Mouse (Mus musculus): ENCODE measurements around the gene Mettl26.
A peak's percentile ranks its signal among the peaks of the same experiment; 100 is the strongest.

The Mettl26 gene

DNA sequence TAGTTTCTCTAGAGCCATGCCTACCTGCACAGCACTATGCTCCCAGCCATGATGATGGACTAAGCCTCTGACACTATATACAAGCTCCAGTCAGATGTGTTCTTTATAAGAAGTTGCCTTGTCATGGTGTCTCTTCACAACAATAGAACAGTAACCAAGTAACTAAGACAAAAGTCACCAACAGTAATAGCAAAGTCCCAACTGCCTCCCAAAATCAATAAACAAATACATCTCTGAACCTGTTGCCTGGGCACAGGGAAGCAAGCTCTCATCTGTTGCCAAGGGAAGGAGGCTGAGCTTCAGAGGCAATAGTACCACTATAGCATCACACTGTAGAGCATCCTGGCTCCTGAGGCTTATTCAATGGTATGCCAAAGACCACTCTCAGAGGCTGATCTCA, 11.9 kb downstream of the Mettl26 start:
- no peak for DNase-seq

DNA sequence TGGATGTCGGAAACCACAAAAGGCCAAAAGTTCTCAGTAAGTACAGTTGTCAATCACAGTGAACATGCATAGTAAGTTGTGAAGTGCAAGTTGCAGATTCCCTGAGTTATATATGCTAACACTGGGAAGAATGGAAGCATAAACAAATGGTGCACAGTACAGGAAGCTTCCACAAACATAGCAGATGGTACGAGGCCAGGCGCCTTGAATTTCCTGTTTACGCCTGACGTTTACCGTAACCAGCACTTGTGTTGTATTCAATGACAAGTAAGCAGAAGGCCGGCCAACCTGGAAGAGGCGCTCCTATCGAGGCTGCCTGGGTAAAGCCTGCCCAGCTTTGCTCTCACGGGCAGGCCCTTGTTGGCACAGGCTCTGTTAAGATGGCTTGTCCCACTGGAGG, 12.6 kb downstream of the Mettl26 start:
- DNase-seq, result no peak

- no peak for DNase-seq
These were observed 14.0 kb downstream of the Mettl26 start for GRCm38 (mm10) chr17:25888837-25889236.

GRCm38 (mm10) chr17:25893975-25894617, 19.2 kb downstream of the Mettl26 start:
- peak; percentile 65 to 66 for DNase-seq

DNA sequence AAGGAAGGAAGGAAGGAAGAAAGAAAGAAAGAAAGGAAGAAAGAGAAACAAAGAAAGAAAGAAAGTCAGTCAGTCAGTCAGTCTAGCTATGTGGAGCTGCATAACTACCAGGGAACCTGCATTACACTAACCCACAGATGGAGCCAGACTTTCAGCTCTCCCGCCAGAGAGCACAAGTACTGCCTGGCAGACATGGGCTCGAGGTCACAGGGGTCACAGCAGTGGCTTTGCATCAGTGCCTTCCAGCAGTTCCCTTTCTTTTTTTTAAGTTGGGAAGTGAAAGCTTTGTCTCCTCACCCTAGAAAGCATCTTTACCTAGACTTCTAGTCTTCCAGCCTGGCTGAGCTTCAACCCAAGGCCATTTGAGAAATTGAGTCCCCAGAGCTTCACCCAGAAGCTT, 20.5 kb downstream of the Mettl26 start:
- DNase-seq, result no peak

- DNase-seq, result no peak
These were observed 21.0 kb downstream of the Mettl26 start for GRCm38 (mm10) chr17:25895891-25896290.

DNA sequence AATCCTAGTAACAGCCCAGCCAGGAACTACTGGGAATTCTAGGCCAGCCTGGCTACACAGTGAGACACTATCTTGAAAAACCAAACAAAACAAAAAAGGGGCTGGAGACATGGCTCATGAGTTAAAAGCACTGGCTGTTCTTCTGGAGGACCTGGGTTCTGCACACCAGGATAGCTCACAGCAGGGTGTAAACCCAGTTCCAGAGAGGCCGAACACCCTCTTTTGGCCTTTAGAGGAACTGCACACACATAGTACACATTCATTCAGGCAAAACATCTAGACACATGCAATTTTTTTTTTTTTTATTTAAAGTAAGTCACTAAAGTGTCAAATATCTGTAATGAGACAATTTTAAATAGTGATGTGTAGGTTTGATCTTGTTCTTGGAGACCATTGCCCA, 25.3 kb downstream of the Mettl26 start:
- no peak for DNase-seq

DNA sequence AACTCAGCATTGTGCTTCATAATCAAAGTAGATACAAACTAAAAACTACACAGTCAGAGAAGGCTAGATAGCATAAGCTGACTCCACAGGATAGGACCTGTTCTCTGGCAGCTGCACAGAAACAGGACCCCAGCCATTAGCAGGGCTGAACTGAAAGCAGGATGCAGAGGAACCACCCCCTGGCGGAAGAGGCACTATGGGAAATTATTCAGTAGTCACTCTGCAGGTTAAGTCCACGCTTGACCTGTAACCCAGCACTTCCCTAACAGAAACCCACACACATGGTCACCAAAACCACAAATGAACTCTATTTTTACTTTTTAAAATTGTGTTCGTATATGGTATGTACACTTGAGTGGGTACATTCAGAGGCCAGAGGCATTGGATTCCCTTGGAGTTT, 28.2 kb downstream of the Mettl26 start:
- DNase-seq, result no peak

- no peak for DNase-seq
These were observed 32.8 kb downstream of the Mettl26 start for GRCm38 (mm10) chr17:25907640-25908039.

GRCm38 (mm10) chr17:25911816-25912215, 36.9 kb downstream of the Mettl26 start:
- no peak for DNase-seq

GRCm38 (mm10) chr17:25913186-25913876, 38.5 kb downstream of the Mettl26 start:
- no peak for DNase-seq

- no peak for DNase-seq
These were observed 39.0 kb downstream of the Mettl26 start for GRCm38 (mm10) chr17:25913877-25914275.

DNA sequence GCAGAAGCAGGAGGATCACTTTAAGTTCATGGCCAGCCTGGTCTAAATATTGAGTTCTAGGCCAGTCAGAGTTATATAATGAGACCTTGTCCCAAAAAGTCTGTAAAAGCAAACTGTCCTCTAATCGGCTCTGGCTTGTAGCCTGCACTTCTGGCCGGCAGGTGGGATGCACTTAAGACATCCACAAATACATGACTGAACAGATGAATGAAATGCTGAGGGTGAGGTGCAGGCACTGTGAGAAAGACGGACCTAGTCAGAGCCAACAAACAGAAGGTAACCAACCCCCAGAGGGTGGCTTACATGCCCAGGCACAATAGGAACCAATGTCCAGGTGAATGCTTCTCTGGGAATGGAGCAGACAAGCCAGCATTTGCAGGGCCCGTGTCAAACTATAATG, 39.4 kb downstream of the Mettl26 start:
- DNase-seq, result no peak

- no peak for DNase-seq
These were observed 42.2 kb downstream of the Mettl26 start for GRCm38 (mm10) chr17:25916931-25917647.

- no peak for DNase-seq
These were observed 43.3 kb downstream of the Mettl26 start for GRCm38 (mm10) chr17:25918037-25918750.

DNA sequence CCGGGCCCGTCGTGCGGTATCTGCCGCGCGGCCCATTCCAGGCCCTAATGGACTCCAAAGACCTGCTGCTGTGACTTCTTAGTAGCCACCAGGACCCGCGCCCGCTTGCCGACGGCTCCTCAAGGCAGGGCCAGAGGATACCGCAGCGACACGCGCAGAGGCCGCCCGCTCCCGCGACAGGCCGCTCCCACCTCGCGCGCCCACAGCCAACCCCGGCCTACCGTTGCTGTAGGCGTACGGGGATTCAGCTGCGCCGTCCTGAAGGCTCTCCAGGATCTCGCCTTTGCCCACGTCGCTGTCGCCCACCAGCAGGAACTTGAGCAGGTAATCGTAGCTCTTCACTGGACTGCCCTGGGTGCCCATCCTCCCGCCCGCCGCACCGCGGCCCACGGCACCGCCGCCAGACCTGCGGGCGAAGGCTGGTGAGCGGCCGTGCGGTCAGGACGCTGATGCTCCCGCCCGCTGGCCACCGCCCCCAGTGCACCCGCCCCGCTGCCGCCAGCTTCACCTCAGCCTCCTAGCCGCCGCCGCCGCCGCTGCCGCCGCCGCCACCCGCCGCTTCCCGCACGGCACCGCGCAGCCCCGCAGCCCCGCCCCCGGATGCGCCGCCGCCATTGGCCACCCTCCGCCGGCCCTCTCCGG, 44.4 kb downstream of the Mettl26 start, which contains the start of gene Rab40c:
Gene Rab40c, minus strand, starts transcription at position 584 of the 642 bp plus-strand sequence.
- DNase-seq, result no peak

GRCm38 (mm10) chr17:25919786-25920642, 45.1 kb downstream of the Mettl26 start:
- peak; percentile 99 to 100 for DNase-seq

DNA sequence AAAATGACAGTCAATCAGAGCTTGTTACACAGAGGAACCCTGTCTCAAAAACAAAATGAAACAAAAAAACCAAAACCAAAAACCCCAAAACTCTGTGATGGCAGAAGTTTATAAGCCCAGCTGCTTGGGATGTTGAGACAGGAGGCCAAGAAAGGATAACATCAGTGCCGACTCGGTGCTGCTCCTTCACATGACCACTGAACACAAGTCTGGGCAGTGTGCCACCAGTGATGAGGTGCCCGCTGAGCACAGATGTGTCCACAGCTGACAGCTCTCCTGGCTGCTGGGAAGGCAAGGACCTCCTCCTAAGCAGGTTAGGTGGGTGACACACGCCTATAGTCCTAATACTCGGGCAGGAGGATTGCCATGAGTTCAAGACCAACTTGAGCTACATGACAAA, 47.2 kb downstream of the Mettl26 start:
- DNase-seq, result no peak

DNA sequence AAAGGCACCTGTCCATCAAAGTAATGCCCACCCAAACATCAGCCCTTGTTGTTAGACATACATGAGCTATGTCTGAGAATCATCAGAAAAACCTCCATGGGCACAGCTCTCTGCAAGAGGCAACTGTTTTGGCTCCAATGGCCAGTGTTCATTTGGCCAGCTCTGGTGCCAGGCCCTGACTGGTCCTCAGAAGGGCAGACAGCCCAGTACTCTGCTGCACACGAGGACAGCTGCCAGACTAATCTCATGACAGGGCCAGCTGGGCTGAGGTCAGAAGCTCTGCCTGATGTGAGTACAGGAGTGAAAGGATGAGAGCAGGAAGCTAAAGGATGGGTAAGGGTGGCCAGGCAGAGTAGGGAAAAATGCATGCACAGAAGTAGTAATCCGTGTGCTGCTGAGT, 50.5 kb downstream of the Mettl26 start:
- no peak for DNase-seq
